Mouse (Mus musculus) MEL (cell line): ENCODE results near the gene Ak6.

ENCODE experiments used
- BHLHE40 ChIP-seq: IDR thresholded peaks from 2 replicates; pipeline ENCODE4 v1.6.1; 2012; ENCODE audit warnings: low read depth, mild to moderate bottlenecking, inconsistent platforms, low read length, improper control_type of control experiment, borderline replicate concordance
- CHD1 ChIP-seq: IDR thresholded peaks from 2 replicates; pipeline ENCODE4 v1.6.1; 2012; ENCODE audit warnings: low read depth, mild to moderate bottlenecking, inconsistent platforms, low read length, improper control_type of control experiment
- CTCF ChIP-seq, 3 experiments: IDR thresholded peaks in 2 of 3; conservative IDR thresholded peaks in 1 of 3; 2 replicates each; pipeline ENCODE4 v1.5.1; 2011 to 2012; ENCODE audit warnings: low read length in 3 of 3, low read depth in 2 of 3, mild to moderate bottlenecking in 2 of 3, improper control_type of control experiment in 1 of 3, inconsistent platforms in 1 of 3, mixed read lengths in 1 of 3, moderate library complexity in 1 of 3; ENCODE audit not compliant: control insufficient read depth in 1 of 3, insufficient read depth in 1 of 3, poor library complexity in 1 of 3, severe bottlenecking in 1 of 3
- EP300 ChIP-seq, 2 experiments: IDR thresholded peaks; 2 replicates each; pipeline ENCODE4 v1.6.1; 2011; ENCODE audit warnings: improper control_type of control experiment in 2 of 2, low read length in 2 of 2, low read depth in 1 of 2, mild to moderate bottlenecking in 1 of 2
- HCFC1 ChIP-seq: IDR thresholded peaks from 2 replicates; pipeline ENCODE4 v1.6.1; 2012; ENCODE audit warnings: low read depth, mild to moderate bottlenecking, inconsistent platforms, low read length, improper control_type of control experiment, moderate library complexity
- MAFK ChIP-seq: IDR thresholded peaks from 2 replicates; pipeline ENCODE4 v1.6.1; 2011; ENCODE audit warnings: low read depth, mild to moderate bottlenecking, low read length, improper control_type of control experiment, borderline replicate concordance
- MAX ChIP-seq: IDR thresholded peaks from 2 replicates; pipeline ENCODE4 v1.6.1; 2011; ENCODE audit warnings: low read length, improper control_type of control experiment
- POLR2A ChIP-seq, 2 experiments: IDR thresholded peaks; 2 replicates each; pipeline ENCODE4 v1.6.1; 2011 to 2012; ENCODE audit warnings: low read length in 2 of 2, mild to moderate bottlenecking in 2 of 2, control low read depth in 1 of 2, improper control_type of control experiment in 1 of 2, low read depth in 1 of 2, moderate library complexity in 1 of 2; ENCODE audit not compliant: control insufficient read depth in 1 of 2, insufficient read depth in 1 of 2, poor library complexity in 1 of 2
- RAD21 ChIP-seq: IDR thresholded peaks from 2 replicates; pipeline ENCODE4 v1.6.1; 2011; ENCODE audit warnings: mild to moderate bottlenecking, low read depth, low read length, improper control_type of control experiment
- TBP ChIP-seq: IDR thresholded peaks from 2 replicates; pipeline ENCODE4 v1.8.0; 2011; ENCODE audit warnings: low read depth, low read length, improper control_type of control experiment
- USF1 ChIP-seq: IDR thresholded peaks from 2 replicates; pipeline ENCODE4 v1.6.1; 2014; ENCODE audit warnings: low read depth, mild to moderate bottlenecking, inconsistent platforms, low read length, improper control_type of control experiment, moderate library complexity
- USF2 ChIP-seq, 2 experiments: IDR thresholded peaks; 2 replicates each; pipeline ENCODE4 v1.6.1; 2011 to 2012; ENCODE audit warnings: improper control_type of control experiment in 2 of 2, low read length in 2 of 2, borderline replicate concordance in 1 of 2, inconsistent platforms in 1 of 2, low read depth in 1 of 2, mild to moderate bottlenecking in 1 of 2; ENCODE audit not compliant: insufficient read depth in 1 of 2
- ZNF384 ChIP-seq: IDR thresholded peaks from 2 replicates; pipeline ENCODE4 v1.6.1; 2012; ENCODE audit warnings: low read depth, mild to moderate bottlenecking, inconsistent platforms, low read length, improper control_type of control experiment

DNA sequence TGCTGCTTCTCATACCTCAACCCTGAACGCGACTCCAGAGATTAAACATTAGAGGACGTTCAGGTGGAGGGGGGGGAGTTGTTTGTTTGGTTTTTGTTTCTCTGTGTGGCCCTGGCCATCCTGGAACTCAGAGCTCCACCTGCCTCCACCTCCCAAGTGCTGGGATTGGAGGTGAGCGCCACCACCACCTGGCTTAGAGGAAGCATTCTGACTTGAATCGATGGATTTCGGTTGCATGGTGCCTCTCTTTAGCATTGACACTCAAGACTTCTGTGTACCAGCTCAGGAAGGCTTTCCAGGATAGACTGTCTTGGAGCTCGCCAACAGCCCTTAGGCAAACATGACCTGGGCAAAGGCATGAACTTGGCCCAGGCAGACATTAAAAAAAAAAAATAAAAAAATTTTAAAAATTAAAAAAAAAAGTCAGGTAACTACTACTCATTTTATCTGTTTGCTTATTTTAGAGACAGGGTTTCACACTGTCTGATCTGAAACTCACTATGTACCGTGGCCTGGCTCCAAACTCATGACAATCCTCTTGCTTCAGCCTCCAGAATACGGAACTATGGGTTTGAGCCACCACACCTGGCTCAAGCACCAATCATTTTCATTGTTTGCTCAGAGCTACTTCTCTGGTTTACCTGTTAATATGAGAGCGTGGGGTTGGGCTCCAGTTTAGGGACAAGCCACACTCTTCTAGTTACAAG is 47.6 kb upstream of the Ak6 start:
- TF ChIP-seq CTCF (IDR thresholded peaks at IDR 0.05 in 2 of 3, conservative IDR thresholded peaks at IDR 0.05 in 1 of 3; ENCODE audit: control insufficient read depth in 1 of 3, insufficient read depth in 1 of 3, low read depth in 2 of 3, low read length in 3 of 3, poor library complexity in 1 of 3, severe bottlenecking in 1 of 3) (no peak), POLR2A (IDR thresholded peaks at IDR 0.05; ENCODE audit: control insufficient read depth in 1 of 2, insufficient read depth in 1 of 2, low read depth in 1 of 2, low read length in 2 of 2, poor library complexity in 1 of 2) (no peak), RAD21 (no peak), USF2 (IDR thresholded peaks at IDR 0.05; ENCODE audit: borderline replicate concordance in 1 of 2, insufficient read depth in 1 of 2, low read depth in 1 of 2, low read length in 2 of 2) (no peak), HCFC1 (no peak), MAFK (no peak), USF1 (no peak), EP300 (IDR thresholded peaks at IDR 0.05; ENCODE audit: low read depth in 1 of 2, low read length in 2 of 2) (no peak), MAX (no peak), CHD1 (no peak), TBP (no peak), BHLHE40 (no peak), ZNF384 (no peak)
